Mouse (Mus musculus): ENCODE data around the gene Tram2. TPM values are rescaled to one million over a fixed set of nuclear protein-coding genes. Genes with fewer than 3 reads are reported as not detected.

Gene Tram2
- polyA plus RNA-seq, 1 experiment from 2014 or later, result 1.2 TPM

DNA sequence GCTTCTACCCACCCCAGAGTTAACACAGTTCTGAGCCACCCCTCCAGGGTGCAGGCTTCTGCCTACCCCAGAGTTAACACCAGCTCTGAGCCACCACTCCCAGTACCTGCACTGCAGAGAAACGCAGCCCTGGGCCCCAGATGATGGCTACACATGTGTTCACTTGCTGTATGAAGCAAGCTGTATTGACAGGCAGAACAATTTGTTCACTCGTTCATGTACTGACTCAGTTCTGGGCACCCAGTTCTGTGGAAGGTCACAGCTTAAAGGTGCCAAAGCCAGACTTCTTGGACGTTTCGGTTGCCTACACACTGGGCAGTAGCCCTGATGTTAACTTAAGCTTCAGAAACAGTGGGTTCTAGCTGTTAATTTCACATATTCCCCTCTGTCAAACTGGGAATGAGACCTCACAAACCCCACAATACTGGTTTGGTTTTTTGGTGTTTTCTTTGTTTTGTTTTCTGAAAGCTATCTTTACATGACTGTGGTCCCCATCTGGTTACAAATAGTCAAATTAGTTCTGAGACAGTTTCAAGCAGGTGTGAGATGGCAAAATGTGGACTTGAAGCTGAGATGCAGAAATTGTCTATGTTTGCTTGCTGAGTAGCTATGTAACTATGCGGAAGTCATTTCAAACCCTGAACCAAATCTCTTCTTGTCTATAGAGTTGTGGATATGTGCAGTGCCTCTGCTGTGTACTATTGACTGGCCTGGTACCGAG, 41.0 kb downstream of the Tram2 start:
- no peak overlapping the region for H3K4me2 ChIP-seq
- H3K4me1 ChIP-seq (replicated peaks), result no peaks in the 10 kb centered on the region
- DNase-seq, result no peak
- ATAC-seq (ENCODE audit: low read depth), result no peak
- H3K27ac ChIP-seq, result no peak overlapping the region
- no peak overlapping the region for H3K4me3 ChIP-seq (replicated peaks)
- no peaks in the 10 kb centered on the region for H3K36me3 ChIP-seq
- no peaks in the 10 kb centered on the region for H3K9me3 ChIP-seq (replicated peaks)
- H3K27me3 ChIP-seq, result no peaks in the 10 kb centered on the region
- H3K9ac ChIP-seq, result no peak overlapping the region
- 68% methylated on average over 6 of the region's 6 CpGs for WGBS (ENCODE audit: insufficient replicate concordance)

DNA sequence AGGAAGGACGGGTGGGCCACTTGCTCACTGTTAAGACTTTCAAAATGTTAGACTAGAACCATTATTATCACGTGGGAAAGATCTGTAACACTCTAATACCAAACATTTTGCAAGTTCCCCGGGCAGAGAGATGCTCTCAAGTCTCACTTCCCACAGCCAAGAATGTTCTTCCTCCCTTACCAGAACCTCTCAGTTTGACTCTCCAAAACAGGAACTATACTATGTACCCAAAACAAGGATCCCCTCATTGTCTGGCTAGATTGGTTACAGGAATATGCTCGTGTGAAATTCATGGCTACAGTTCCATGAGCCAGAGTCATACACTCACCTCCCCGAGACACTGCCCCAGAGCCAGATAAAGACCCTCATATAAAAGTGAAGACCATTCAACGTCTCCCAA, 43.2 kb downstream of the Tram2 start:
- Histone ChIP-seq H3K4me3 (replicated peaks) (no peak overlapping the region), H3K4me2 (no peak overlapping the region), H3K9ac (no peak overlapping the region), H3K4me1 (replicated peaks) (no peaks in the 10 kb centered on the region), H3K27ac (no peak overlapping the region), H3K27me3 (no peaks in the 10 kb centered on the region), H3K36me3 (no peaks in the 10 kb centered on the region), H3K9me3 (replicated peaks) (no peaks in the 10 kb centered on the region)
- no peak for ATAC-seq (ENCODE audit: low read depth)
- DNase-seq, result no peak
- 43% methylated on average over 6 of the region's 6 CpGs for WGBS (ENCODE audit: insufficient replicate concordance)

DNA sequence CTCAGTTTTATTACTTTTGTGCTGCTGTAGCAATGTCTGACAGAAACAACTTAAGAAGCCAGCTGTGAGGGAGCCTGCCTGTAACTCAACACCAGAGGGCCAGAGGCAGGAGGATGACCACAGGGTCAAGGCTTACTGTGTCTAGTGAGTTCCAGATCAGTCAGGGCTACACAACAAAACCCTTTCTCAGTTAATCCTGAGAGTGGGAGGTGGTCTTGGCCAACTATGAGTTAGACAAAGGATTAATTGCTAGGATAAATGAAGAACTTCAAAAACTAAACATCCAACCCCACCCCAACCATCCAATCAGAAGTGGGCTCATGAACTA, 45.3 kb downstream of the Tram2 start:
- H3K4me1 ChIP-seq (replicated peaks), result no peaks in the 10 kb centered on the region
- no peak overlapping the region for H3K9ac ChIP-seq
- H3K27ac ChIP-seq, result no peak overlapping the region
- H3K4me2 ChIP-seq, result no peak overlapping the region
- H3K36me3 ChIP-seq, result no peaks in the 10 kb centered on the region
- no peaks in the 10 kb centered on the region for H3K27me3 ChIP-seq
- H3K9me3 ChIP-seq (replicated peaks), result no peaks in the 10 kb centered on the region
- DNase-seq (no peak), ATAC-seq (ENCODE audit: low read depth) (no peak)
- H3K4me3 ChIP-seq (replicated peaks), result no peak overlapping the region

DNA sequence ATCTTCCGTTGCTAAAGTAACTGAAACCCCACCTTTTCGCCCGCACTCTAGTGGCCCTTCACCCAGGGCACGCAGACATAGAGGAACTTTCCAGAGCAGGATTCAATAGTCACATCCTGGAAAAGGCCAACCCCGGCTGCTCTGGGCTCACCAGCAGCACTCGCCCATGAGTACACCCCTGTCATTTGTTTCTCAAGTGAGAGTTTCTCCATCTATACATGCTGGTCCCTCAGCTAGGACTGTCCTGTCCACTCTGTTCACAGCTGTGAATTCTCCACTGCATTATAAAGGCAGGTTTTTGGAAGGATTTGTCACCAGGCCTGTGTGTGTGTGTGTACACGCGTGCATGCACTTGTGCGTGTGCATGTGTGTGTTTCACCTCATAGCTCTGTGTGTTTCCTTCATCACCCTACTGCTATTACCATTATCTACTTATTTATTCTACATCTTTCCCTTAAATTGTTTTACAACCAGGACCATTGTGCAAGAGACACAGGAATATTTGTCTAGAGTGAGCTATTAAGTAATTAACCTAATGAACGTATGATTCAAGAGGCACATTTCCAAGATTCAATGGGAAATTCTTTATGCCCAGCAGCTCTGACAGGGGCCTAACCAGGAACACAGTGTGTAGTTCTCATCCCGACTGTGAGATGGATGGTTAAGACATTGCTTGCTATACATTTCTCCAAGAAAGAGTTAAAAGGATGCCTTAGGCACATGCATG, 45.8 kb downstream of the Tram2 start:
- H3K4me3 ChIP-seq (replicated peaks), result no peak overlapping the region
- 76% methylated on average over 11 of the region's 11 CpGs for WGBS (ENCODE audit: insufficient replicate concordance)
- no peak for ATAC-seq (ENCODE audit: low read depth)

DNA sequence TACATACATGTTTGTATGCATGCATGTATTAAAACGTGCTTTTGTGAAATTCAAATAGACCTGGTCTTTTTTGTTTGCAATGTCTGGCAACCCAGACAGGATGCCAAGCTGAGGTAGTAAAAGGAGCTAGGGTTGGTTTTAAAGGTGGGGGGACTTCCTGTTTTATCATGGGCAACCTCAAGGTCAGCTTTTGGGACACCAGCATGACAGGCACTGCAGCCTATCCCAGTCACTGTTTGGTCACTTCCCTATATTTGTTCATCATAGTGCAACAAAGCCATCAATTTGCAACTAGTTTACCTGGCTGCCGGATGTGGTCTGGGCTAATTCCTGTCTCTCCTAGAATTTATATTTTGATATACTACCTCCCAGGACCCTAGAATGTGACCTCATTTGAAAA, 47.4 kb downstream of the Tram2 start:
- Histone ChIP-seq H3K9ac (no peak overlapping the region), H3K27ac (no peak overlapping the region), H3K9me3 (replicated peaks) (no peaks in the 10 kb centered on the region), H3K4me2 (no peak overlapping the region), H3K27me3 (no peaks in the 10 kb centered on the region), H3K36me3 (no peaks in the 10 kb centered on the region), H3K4me3 (replicated peaks) (no peak overlapping the region), H3K4me1 (replicated peaks) (no peaks in the 10 kb centered on the region; the same call in 1 of the 2 replicates)
- 68% methylated on average over 2 of the region's 2 CpGs for WGBS (ENCODE audit: insufficient replicate concordance)
- ATAC-seq (ENCODE audit: low read depth) (no peak), DNase-seq (no peak)

More for the DNA sequence above, 45.8 kb downstream of the Tram2 start:
- Histone ChIP-seq H3K4me1 (replicated peaks) (no peaks in the 10 kb centered on the region), H3K36me3 (no peaks in the 10 kb centered on the region), H3K9ac (no peak overlapping the region), H3K27me3 (no peaks in the 10 kb centered on the region), H3K9me3 (replicated peaks) (no peaks in the 10 kb centered on the region), H3K4me2 (no peak overlapping the region), H3K27ac (no peak overlapping the region)
- no peak for DNase-seq

DNA sequence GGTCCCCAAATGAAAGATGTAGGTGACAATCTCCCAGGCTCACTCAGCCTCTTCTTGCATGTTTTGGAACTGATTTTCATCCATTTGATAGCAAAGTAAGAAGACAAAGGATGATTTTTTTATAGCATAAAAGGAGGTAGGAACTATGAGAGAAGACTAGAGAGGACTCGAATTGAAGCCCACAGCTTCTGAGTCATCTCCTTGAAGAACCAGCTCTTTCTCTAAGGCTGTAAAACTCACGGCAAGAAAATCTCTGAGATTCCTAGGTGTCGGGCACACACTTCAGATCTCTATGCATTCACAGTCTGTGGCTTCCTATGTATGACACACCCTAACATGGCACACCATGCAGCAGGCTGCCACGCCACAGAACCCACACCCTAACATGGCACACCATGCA, 50.0 kb downstream of the Tram2 start:
- Histone ChIP-seq H3K36me3 (no peaks in the 10 kb centered on the region), H3K4me2 (no peak overlapping the region), H3K27ac (no peak overlapping the region), H3K9ac (no peak overlapping the region), H3K9me3 (replicated peaks) (no peaks in the 10 kb centered on the region), H3K4me3 (replicated peaks) (no peak overlapping the region), H3K4me1 (replicated peaks) (no peaks in the 10 kb centered on the region; the same call in 1 of the 2 replicates), H3K27me3 (no peaks in the 10 kb centered on the region)
- DNase-seq (no peak), ATAC-seq (ENCODE audit: low read depth) (no peak)
- WGBS (ENCODE audit: insufficient replicate concordance), result 67% methylated on average over 4 of the region's 4 CpGs

DNA sequence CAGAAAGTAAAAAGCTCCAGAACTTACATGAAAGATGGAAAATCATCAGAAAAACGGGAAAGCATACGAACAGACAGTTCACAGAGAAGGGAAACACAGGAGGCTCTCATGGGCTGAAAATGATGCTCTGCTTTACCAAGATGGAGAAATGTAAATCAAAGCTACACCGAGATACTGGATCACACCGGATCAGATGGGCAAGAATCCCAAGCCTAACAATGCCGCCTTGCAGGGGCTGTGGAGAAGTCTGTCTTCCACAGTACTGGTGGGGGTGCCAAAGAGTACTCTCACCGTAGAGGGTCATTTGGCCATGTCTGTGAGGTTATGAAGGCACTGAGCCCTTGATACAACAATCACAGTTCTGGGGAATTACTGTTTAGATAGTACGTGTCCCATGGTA, 52.5 kb downstream of the Tram2 start:
- ATAC-seq (ENCODE audit: low read depth) (no peak), DNase-seq (no peak)
- Histone ChIP-seq H3K27me3 (no peaks in the 10 kb centered on the region), H3K9me3 (replicated peaks) (no peaks in the 10 kb centered on the region), H3K4me3 (replicated peaks) (no peak overlapping the region), H3K4me1 (replicated peaks) (no peaks in the 10 kb centered on the region; the same call in 1 of the 2 replicates), H3K4me2 (no peak overlapping the region), H3K9ac (no peak overlapping the region), H3K36me3 (no peaks in the 10 kb centered on the region), H3K27ac (no peak overlapping the region)
- 75% methylated on average over 7 of the region's 7 CpGs for WGBS (ENCODE audit: insufficient replicate concordance)

DNA sequence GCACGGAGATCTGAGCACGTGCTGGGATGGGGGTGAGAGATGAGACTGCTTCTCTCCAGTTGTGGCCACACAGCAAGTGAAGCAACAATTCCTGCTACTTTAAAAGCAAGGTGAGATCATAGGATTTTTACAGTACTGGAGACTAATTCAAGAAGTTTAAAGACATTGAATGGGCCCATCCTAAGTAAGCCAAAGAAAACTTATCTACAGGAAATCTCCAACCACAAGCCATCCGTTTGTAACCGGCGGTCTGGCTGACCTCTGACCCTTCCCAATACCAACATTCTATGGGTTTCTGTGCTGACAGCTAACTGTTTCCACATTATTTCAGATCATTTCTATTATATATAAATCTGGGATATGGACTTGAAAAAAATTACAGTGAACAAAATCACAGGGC, 53.8 kb downstream of the Tram2 start:
- Histone ChIP-seq H3K27ac (no peak overlapping the region), H3K36me3 (no peaks in the 10 kb centered on the region), H3K4me1 (replicated peaks) (no peaks in the 10 kb centered on the region; the same call in 1 of the 2 replicates), H3K4me3 (replicated peaks) (no peak overlapping the region), H3K9me3 (replicated peaks) (no peaks in the 10 kb centered on the region), H3K9ac (no peak overlapping the region), H3K4me2 (no peak overlapping the region), H3K27me3 (no peaks in the 10 kb centered on the region)
- DNase-seq (no peak), ATAC-seq (ENCODE audit: low read depth) (no peak)
- WGBS (ENCODE audit: insufficient replicate concordance), result 17% methylated on average over 5 of the region's 5 CpGs

DNA sequence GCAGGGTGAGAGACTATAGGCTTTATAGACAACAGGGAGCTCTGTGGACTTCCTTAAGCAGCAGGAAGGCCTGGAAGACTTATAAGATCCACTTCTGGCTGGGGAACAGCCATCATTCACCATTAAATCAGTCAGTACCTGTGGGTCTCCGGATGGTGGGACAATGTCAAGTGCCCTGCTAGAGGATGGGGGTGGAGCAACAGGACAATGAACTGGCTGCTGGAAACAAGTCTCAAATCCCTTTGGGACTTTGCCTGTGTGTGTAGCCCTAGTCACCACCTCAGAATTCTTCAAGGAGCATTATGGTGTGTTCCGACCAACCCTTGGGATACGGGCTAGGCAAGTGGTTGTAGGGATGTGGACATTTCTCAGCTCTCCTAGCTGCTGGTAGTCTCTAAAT, 55.9 kb downstream of the Tram2 start:
- WGBS (ENCODE audit: insufficient replicate concordance), result 73% methylated on average over 3 of the region's 3 CpGs

DNA sequence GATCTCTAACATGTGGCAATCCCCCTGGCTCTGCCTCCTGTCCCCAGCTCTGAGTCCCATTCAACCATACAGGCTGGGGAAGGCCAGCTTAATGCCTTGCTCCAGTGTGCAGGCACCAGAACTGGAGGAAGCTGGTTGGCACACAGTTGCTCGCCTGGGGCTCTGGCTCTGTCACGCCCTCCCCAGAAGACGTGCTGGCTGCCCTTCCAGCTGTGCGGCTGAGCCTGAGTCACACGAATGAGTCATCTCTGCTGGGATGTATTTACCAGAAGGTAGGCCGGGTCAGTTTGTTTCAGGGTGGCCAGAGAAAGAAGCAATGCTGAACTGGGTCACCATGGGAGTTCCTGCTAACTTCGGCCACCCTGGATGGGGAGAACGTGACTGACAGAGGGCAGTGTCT, 64.6 kb downstream of the Tram2 start:
- H3K27me3 ChIP-seq, result no peaks in the 10 kb centered on the region
- H3K4me2 ChIP-seq, result no peak overlapping the region
- H3K4me3 ChIP-seq (replicated peaks), result no peak overlapping the region
- WGBS (ENCODE audit: insufficient replicate concordance), result 47% methylated on average over 8 of the region's 8 CpGs
- DNase-seq, result no peak
- no peaks in the 10 kb centered on the region for H3K9me3 ChIP-seq (replicated peaks)
- H3K27ac ChIP-seq, result no peak overlapping the region
- H3K9ac ChIP-seq, result no peak overlapping the region
- no peaks in the 10 kb centered on the region for H3K4me1 ChIP-seq (replicated peaks)
- peaks cover 16% of the 10 kb centered on the region; the same call in 1 of the 2 replicates for H3K36me3 ChIP-seq
- ATAC-seq (ENCODE audit: low read depth), result no peak

More for the DNA sequence above, 55.9 kb downstream of the Tram2 start:
- Histone ChIP-seq H3K36me3 (no peaks in the 10 kb centered on the region), H3K4me3 (replicated peaks) (no peak overlapping the region), H3K27me3 (no peaks in the 10 kb centered on the region), H3K9me3 (replicated peaks) (no peaks in the 10 kb centered on the region), H3K27ac (no peak overlapping the region), H3K4me1 (replicated peaks) (no peaks in the 10 kb centered on the region; the same call in 1 of the 2 replicates), H3K9ac (no peak overlapping the region), H3K4me2 (no peak overlapping the region)
- no peak for ATAC-seq (ENCODE audit: low read depth)
- no peak for DNase-seq

DNA sequence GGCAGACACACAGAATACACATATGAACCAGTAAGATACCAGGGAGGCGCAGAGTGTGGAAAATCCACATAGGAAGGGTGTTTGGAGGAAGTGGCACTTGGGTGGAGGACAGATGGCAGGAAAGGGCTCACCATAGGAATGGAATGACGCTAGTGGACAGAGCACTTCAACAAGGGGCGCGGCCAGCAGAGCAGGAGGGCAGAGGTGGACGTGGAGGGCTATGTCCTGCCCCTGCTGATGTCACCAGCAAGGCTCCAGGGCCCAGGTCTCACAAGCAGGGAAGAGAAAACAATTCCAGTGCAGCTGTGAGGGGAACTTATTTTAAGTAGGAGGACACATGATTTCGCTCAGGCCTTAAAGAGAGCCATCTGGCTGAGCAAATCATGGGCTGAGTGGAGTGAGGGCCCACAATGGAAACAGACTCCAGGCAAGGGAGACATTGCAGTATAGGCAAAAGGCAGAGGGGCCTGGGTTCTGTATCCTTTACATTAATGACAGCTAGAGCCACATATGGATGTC, 68.7 kb downstream of the Tram2 start:
- 69% methylated on average over 6 of the region's 6 CpGs for WGBS (ENCODE audit: insufficient replicate concordance)
- H3K27me3 ChIP-seq, result no peaks in the 10 kb centered on the region

DNA sequence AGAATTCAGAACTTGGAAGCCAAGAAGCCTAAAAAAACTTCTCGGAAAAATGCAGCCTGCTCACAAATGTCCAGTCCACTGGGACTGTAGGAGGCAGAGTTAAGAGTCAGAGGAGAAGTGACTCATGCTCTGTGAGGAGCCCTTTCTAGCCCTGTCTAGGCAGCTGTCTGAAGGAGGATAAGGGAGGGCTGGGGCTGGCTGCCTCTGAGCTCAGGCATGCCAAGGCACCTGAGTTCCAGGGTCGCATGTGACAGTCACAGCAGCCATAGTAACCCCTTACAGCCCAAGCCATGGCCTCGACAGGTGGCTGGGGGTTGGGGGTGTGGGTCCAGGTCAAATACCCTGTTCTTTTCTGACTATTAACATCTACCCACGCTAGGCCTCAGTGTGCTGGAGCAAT, 70.1 kb downstream of the Tram2 start:
- no peak overlapping the region for H3K9ac ChIP-seq
- H3K27me3 ChIP-seq, result no peaks in the 10 kb centered on the region
- no peaks in the 10 kb centered on the region for H3K9me3 ChIP-seq (replicated peaks)
- no peak overlapping the region for H3K27ac ChIP-seq
- DNase-seq (no peak), ATAC-seq (ENCODE audit: low read depth) (no peak)
- peaks cover 19% of the 10 kb centered on the region; the same call in 1 of the 2 replicates for H3K36me3 ChIP-seq
- H3K4me2 ChIP-seq, result no peak overlapping the region
- WGBS (ENCODE audit: insufficient replicate concordance), result 50% methylated on average over 4 of the region's 4 CpGs
- H3K4me1 ChIP-seq (replicated peaks), result peaks cover 9% of the 10 kb centered on the region
- no peak overlapping the region for H3K4me3 ChIP-seq (replicated peaks)

More for the DNA sequence above, 68.7 kb downstream of the Tram2 start:
- Histone ChIP-seq H3K4me2 (no peak overlapping the region), H3K9me3 (replicated peaks) (no peaks in the 10 kb centered on the region), H3K9ac (no peak overlapping the region), H3K27ac (no peak overlapping the region), H3K36me3 (peaks cover 19% of the 10 kb centered on the region; the same call in 1 of the 2 replicates), H3K4me1 (replicated peaks) (peaks cover 9% of the 10 kb centered on the region), H3K4me3 (replicated peaks) (no peak overlapping the region)
- ATAC-seq (ENCODE audit: low read depth) (no peak), DNase-seq (no peak)
